In genomic region chr17:27257345-27257744, GRCm38 (mm10) we compare ENCODE assay signal across 8 mouse cellular contexts. TPM values are rescaled to one million over a fixed set of nuclear protein-coding genes. Genes with fewer than 3 reads are reported as not detected.
A peak's percentile ranks its signal among the peaks of the same experiment; 100 is the strongest.
DNase-seq lines count a peak whose midpoint lies in the region; ATAC-seq lines count a peak whose summit lies in the region.

No protein-coding gene starts in this region.

- DNase-seq in adrenal gland, postnatal 14 days, result peak; percentile 64
- DNase-seq in adrenal gland, postnatal 25 days, result no peak
- peak; percentile 62 for DNase-seq in heart, postnatal 4 days
- DNase-seq in heart, adult 9 months (ENCODE audit: low spot score in 2 of 2), result no peak
- DNase-seq in ovary, postnatal 14 days (ENCODE audit: low spot score), result peak; percentile 49
- no peak for DNase-seq in ovary, postnatal 10 days (ENCODE audit: low spot score)
- peak; percentile 63 for DNase-seq in retina, postnatal 1 day

- ATAC-seq in megakaryocyte, adult 5-6 weeks (ENCODE audit: poor library complexity, severe bottlenecking), result no peak

RNA-seq across cellular contexts. Expression of gene Lemd2, which starts 53.1 kb away (rescaled TPM):
- total RNA-seq in adrenal gland, postnatal 14 days (2021), result 49.6 and 54.7 TPM in 2 replicates
- 80.7 and 81.1 TPM in 2 replicates for total RNA-seq in adrenal gland, postnatal 25 days (2021)
- total RNA-seq in heart, postnatal 4 days (2021), result 10 to 100 TPM; 35.3 to 36.4 TPM
- 16.2 and 19.9 TPM in 2 replicates for total RNA-seq in megakaryocyte, adult 5-6 weeks (2015)
- 18.2 and 29.8 TPM in 2 replicates for total RNA-seq in megakaryocyte, adult 5-6 weeks (2017)

Comparison
In these comparisons a context has a peak if more than half of its experiments do, and no peak if none do; other contexts are left out.
1. DNase-seq: peak in adrenal gland, postnatal 14 days (single experiment), heart, postnatal 4 days (single experiment), ovary, postnatal 14 days (single experiment) and retina, postnatal 1 day (single experiment); none in adrenal gland, postnatal 25 days (single experiment), heart, adult 9 months (0 of 2) and ovary, postnatal 10 days (single experiment).